ENCODE assay signal across 9 mouse cellular contexts in the genomic region with DNA sequence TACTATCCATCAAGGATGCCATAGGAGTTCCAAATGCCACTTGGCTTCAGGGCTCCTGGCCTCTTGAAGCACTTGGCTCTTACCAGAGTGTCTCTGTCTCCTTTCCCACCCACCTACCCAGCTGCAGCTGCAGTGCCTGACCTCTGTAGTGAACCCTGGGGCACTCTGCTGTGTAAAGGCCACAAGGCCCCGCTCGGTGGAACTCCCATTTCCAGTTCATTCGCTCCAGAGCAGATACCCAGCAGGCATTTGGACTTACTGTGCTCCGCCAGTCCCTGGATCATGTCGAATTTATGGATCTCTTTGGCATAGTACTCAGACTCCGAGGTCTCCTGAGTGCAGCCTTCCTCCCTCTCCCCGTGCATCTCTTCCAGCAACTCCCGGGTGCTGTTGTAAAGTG. TPM values are rescaled to one million over a fixed set of nuclear protein-coding genes. Genes with fewer than 3 reads are reported as not detected.
DNase-seq lines count a peak whose midpoint lies in the region; ATAC-seq and TF ChIP-seq lines count a peak whose summit lies in the region.
"Had no signal": no experiment of that assay in that cellular context is flagged by ENCODE, and none has a peak within 500 bp of the region (broad histone marks: within the 10 kb centered on the region; RNA-seq: fewer than 3 reads in every experiment).

No protein-coding gene starts in this region.

- no peaks in the 10 kb centered on the region for H3K9me3 ChIP-seq in lung, embryonic 15.5 days
- no peaks in the 10 kb centered on the region for H3K9me3 ChIP-seq in embryonic facial prominence, embryonic 12.5 days
- no peaks in the 10 kb centered on the region for H3K9me3 ChIP-seq in hindbrain, embryonic 15.5 days
- H3K9me3 ChIP-seq in midbrain, postnatal 0 days (ENCODE audit: low read length), result no peaks in the 10 kb centered on the region

- H3K4me2 ChIP-seq in lung, embryonic 15.5 days, result peak overlapping the region; percentile 81
- H3K4me2 ChIP-seq in embryonic facial prominence, embryonic 12.5 days (replicated peaks), result peak overlapping the region; percentile 84
- H3K4me2 ChIP-seq in hindbrain, embryonic 15.5 days, result peak overlapping the region; percentile 99
- H3K4me2 ChIP-seq in midbrain, postnatal 0 days (ENCODE audit: low read depth, low read length, poor library complexity, severe bottlenecking), result peak overlapping the region; percentile 94

- TF ChIP-seq CTCF in midbrain, postnatal 0 days (IDR thresholded peaks at IDR 0.05), result no peak

- peak overlapping the region; percentile 63 for H3K9ac ChIP-seq in lung, embryonic 15.5 days
- peak overlapping the region; percentile 65 for H3K9ac ChIP-seq in embryonic facial prominence, embryonic 12.5 days
- H3K9ac ChIP-seq in hindbrain, embryonic 15.5 days, result no peak overlapping the region
- 0 out of 2 replicates have a peak overlapping the region, but pooled peaks have one; percentile 29 for H3K9ac ChIP-seq in midbrain, postnatal 0 days (replicated peaks; ENCODE audit: low read length, poor library complexity, severe bottlenecking)

- no peaks in the 10 kb centered on the region for H3K27me3 ChIP-seq in lung, embryonic 15.5 days
- H3K27me3 ChIP-seq in embryonic facial prominence, embryonic 12.5 days, result no peaks in the 10 kb centered on the region
- peaks cover 14% of the 10 kb centered on the region; the same call in 1 of the 2 replicates for H3K27me3 ChIP-seq in hindbrain, embryonic 15.5 days
- peaks cover 16% of the 10 kb centered on the region; the same call in 1 of the 2 replicates for H3K27me3 ChIP-seq in midbrain, postnatal 0 days (ENCODE audit: insufficient read depth, low read length)

- H3K4me1 ChIP-seq in lung, embryonic 15.5 days, result peaks cover 44% of the 10 kb centered on the region
- H3K4me1 ChIP-seq in embryonic facial prominence, embryonic 12.5 days, result peaks cover 25% of the 10 kb centered on the region
- H3K4me1 ChIP-seq in hindbrain, embryonic 15.5 days (replicated peaks), result peaks cover 33% of the 10 kb centered on the region
- H3K4me1 ChIP-seq in midbrain, postnatal 0 days (ENCODE audit: insufficient read depth, low read length), result peaks cover 7% of the 10 kb centered on the region; the same call in 1 of the 2 replicates

- H3K27ac ChIP-seq in lung, embryonic 15.5 days, result peak overlapping the region; percentile 96
- H3K27ac ChIP-seq in embryonic facial prominence, embryonic 12.5 days, result peak overlapping the region; percentile 96
- H3K27ac ChIP-seq in hindbrain, embryonic 15.5 days (replicated peaks), result no peak overlapping the region
- no peak overlapping the region for H3K27ac ChIP-seq in midbrain, postnatal 0 days (ENCODE audit: low read depth, low read length)

- no peaks in the 10 kb centered on the region for H3K36me3 ChIP-seq in lung, embryonic 15.5 days
- peaks cover 3% of the 10 kb centered on the region; the same call in 1 of the 2 replicates for H3K36me3 ChIP-seq in embryonic facial prominence, embryonic 12.5 days
- H3K36me3 ChIP-seq in hindbrain, embryonic 15.5 days, result no peaks in the 10 kb centered on the region
- H3K36me3 ChIP-seq in midbrain, postnatal 0 days (ENCODE audit: insufficient read depth, low read length), result no peaks in the 10 kb centered on the region

- ATAC-seq in lung, embryonic 15.5 days (ENCODE audit: borderline replicate concordance, extremely low read depth, low FRiP score, low TSS enrichment), result no peak
- no peak for ATAC-seq in embryonic facial prominence, embryonic 12.5 days (ENCODE audit: insufficient number of reproducible peaks, insufficient read depth, low FRiP score, low TSS enrichment)
- no peak for ATAC-seq in hindbrain, embryonic 15.5 days (ENCODE audit: low FRiP score, low read depth)
- no peak for ATAC-seq in midbrain, postnatal 0 days (ENCODE audit: low FRiP score)
- ATAC-seq in erythroblast, adult 5-6 weeks (replicated peaks; ENCODE audit: low FRiP score, poor library complexity, severe bottlenecking), result no peak
- ATAC-seq in activated CD4-positive, CD25-positive, alpha-beta regulatory T cell, adult 4 months, result no peak

- peak overlapping the region; percentile 49 for H3K4me3 ChIP-seq in lung, embryonic 15.5 days
- H3K4me3 ChIP-seq in embryonic facial prominence, embryonic 12.5 days, result peak overlapping the region; percentile 50
- peak overlapping the region; percentile 65 for H3K4me3 ChIP-seq in hindbrain, embryonic 15.5 days
- H3K4me3 ChIP-seq in midbrain, postnatal 0 days (ENCODE audit: low read depth, low read length), result peak overlapping the region; percentile 43; the same call in 1 of the 2 replicates

- no peak for DNase-seq in lung, postnatal 25 days (ENCODE audit: low spot score)
- no peak for DNase-seq in midbrain, postnatal 0 days (ENCODE audit: low spot score)
- no peak for DNase-seq in kidney, postnatal 10 days

- 25% methylated on average over 8 of the region's 8 CpGs for WGBS in lung, embryonic 15.5 days
- WGBS in embryonic facial prominence, embryonic 12.5 days, result 18% methylated on average over 8 of the region's 8 CpGs
- WGBS in hindbrain, embryonic 15.5 days, result 27% methylated on average over 8 of the region's 8 CpGs
- 32% methylated on average over 8 of the region's 8 CpGs for WGBS in midbrain, postnatal 0 days

RNA-seq across cellular contexts. Expression of gene Tgfb3, which starts 1.5 kb away (rescaled TPM):
- 51.1 and 51.8 TPM in 2 replicates for polyA plus RNA-seq in lung, embryonic 15.5 days (2015; fragmentation: Nextera tagmentation; extraction: Ambion mirVana)
- 42.9 and 43.9 TPM in 2 replicates for polyA plus RNA-seq in embryonic facial prominence, embryonic 12.5 days (2016; fragmentation: Nextera tagmentation; extraction: Ambion mirVana)
- 5.1 and 5.4 TPM in 2 replicates for polyA plus RNA-seq in hindbrain, embryonic 15.5 days (2015; fragmentation: Nextera tagmentation; extraction: Ambion mirVana)
- 3.3 and 3.6 TPM in 2 replicates for total RNA-seq in midbrain, postnatal 0 days (2014; rRNA removed)
- polyA plus RNA-seq in midbrain, postnatal 0 days (2015; fragmentation: Nextera tagmentation; extraction: Ambion mirVana), result 3.7 and 4.4 TPM in 2 replicates
- total RNA-seq in erythroblast, adult 5-6 weeks (2015; ENCODE audit: low replicate concordance), result not detected in 2 replicates
- not detected in 2 replicates for total RNA-seq in erythroblast, adult 5-6 weeks (2017; ENCODE audit: low replicate concordance)
- polyA plus RNA-seq in activated CD4-positive, CD25-positive, alpha-beta regulatory T cell, adult 4 months (2017; shearing (Covaris generic)), result 1 to 10 TPM; 1.2 TPM

RNA-seq across cellular contexts. Expression of gene Ift43, which starts 5.0 kb away (rescaled TPM):
- polyA plus RNA-seq in lung, embryonic 15.5 days (2015; fragmentation: Nextera tagmentation; extraction: Ambion mirVana), result 93.8 and 96.6 TPM in 2 replicates
- 82.2 and 84.7 TPM in 2 replicates for polyA plus RNA-seq in embryonic facial prominence, embryonic 12.5 days (2016; fragmentation: Nextera tagmentation; extraction: Ambion mirVana)
- 42.7 and 45.8 TPM in 2 replicates for polyA plus RNA-seq in hindbrain, embryonic 15.5 days (2015; fragmentation: Nextera tagmentation; extraction: Ambion mirVana)
- total RNA-seq in midbrain, postnatal 0 days (2014; rRNA removed), result 11.9 and 13.7 TPM in 2 replicates
- polyA plus RNA-seq in midbrain, postnatal 0 days (2015; fragmentation: Nextera tagmentation; extraction: Ambion mirVana), result 29.7 and 30.0 TPM in 2 replicates
- total RNA-seq in erythroblast, adult 5-6 weeks (2015; ENCODE audit: low replicate concordance), result not detected in 2 replicates
- not detected in 2 replicates for total RNA-seq in erythroblast, adult 5-6 weeks (2017; ENCODE audit: low replicate concordance)
- 1 to 10 TPM; 3.3 to 7.1 TPM for polyA plus RNA-seq in activated CD4-positive, CD25-positive, alpha-beta regulatory T cell, adult 4 months (2017; shearing (Covaris generic))
- total RNA-seq: hematopoietic stem cell, adult 5-6 weeks had no signal

Comparison
In these comparisons a context has a peak if more than half of its experiments do, and no peak if none do; other contexts are left out.
1. H3K27ac ChIP-seq: peak in lung, embryonic 15.5 days (single experiment) and embryonic facial prominence, embryonic 12.5 days (single experiment); none in hindbrain, embryonic 15.5 days (single experiment) and midbrain, postnatal 0 days (single experiment).
2. Peak in every context shown above with its lines, with median percentiles within 50 percentile points of each other: H3K4me2 ChIP-seq and H3K4me3 ChIP-seq.